Mouse (Mus musculus) C2C12 (cell line): ENCODE measurements around the gene Nprl2. TPM values are rescaled to one million over a fixed set of nuclear protein-coding genes. Genes with fewer than 3 reads are reported as not detected.
A peak's percentile ranks its signal among the peaks of the same experiment; 100 is the strongest.

Experiments used
- H3K27me3 ChIP-seq: one replicate; pipeline ENCODE4 v1.6.1; 2011; ENCODE audit not compliant: control insufficient read depth, insufficient read depth, insufficient read length
- H3K36me3 ChIP-seq: one replicate; pipeline ENCODE4 v1.6.1; 2011; ENCODE audit not compliant: control insufficient read depth, insufficient read depth
- H3K4me3 ChIP-seq: one replicate; pipeline ENCODE4 v1.5.1; 2011; ENCODE audit warnings: mild to moderate bottlenecking, control low read depth; ENCODE audit not compliant: poor library complexity, insufficient read depth, severe bottlenecking
- H3K79me2 ChIP-seq: one replicate; pipeline ENCODE4 v1.6.1; 2011; ENCODE audit not compliant: control insufficient read depth, insufficient read depth
- H3K79me3 ChIP-seq: one replicate; pipeline ENCODE4 v1.6.1; 2011; ENCODE audit warnings: low read depth, control low read depth
- H3ac ChIP-seq: one replicate; pipeline ENCODE3; 2011; ENCODE audit warnings: low read depth; ENCODE audit not compliant: control insufficient read depth, insufficient read length
- CEBPB ChIP-seq: IDR thresholded peaks from one replicate; pipeline ENCODE4 v1.6.1; 2011; ENCODE audit warnings: low read depth, mild to moderate bottlenecking, control low read depth, moderate library complexity
- CTCF ChIP-seq: IDR thresholded peaks from one replicate; pipeline ENCODE4 v1.5.1; 2011; ENCODE audit not compliant: control insufficient read depth, insufficient read depth, insufficient read length
- FOSL1 ChIP-seq: IDR thresholded peaks from one replicate; pipeline ENCODE4 v1.8.0; 2011; ENCODE audit warnings: mild to moderate bottlenecking, low read length; ENCODE audit not compliant: poor library complexity, insufficient read depth, severe bottlenecking
- MAX ChIP-seq: IDR thresholded peaks from one replicate; pipeline ENCODE4 v1.6.1; 2011; ENCODE audit warnings: mild to moderate bottlenecking, control low read depth
- MYOD1 ChIP-seq: IDR thresholded peaks from one replicate; pipeline ENCODE4 v1.6.1; 2011; ENCODE audit warnings: low read depth; ENCODE audit not compliant: control insufficient read depth, insufficient read length
- MYOG ChIP-seq: IDR thresholded peaks from one replicate; pipeline ENCODE4 v1.6.1; 2011; ENCODE audit not compliant: control insufficient read depth, insufficient read length; ENCODE audit errors: extremely low read depth
- USF1 ChIP-seq: IDR thresholded peaks from one replicate; pipeline ENCODE4 v1.6.1; 2011; ENCODE audit warnings: low read depth, mild to moderate bottlenecking, control low read depth, moderate library complexity
- polyA plus RNA-seq: library from polyadenylated mRNA; unstranded; fragments of >200 nt; fragmentation: generic; extraction: Trizol; gene quantifications from one replicate; pipeline ENCODE4 v1.2.1, GENCODE M21; 2012; ENCODE audit warnings: missing spikeins

Nprl2 gene
- polyA plus RNA-seq, 1 experiment: 12.8 TPM

GRCm38 (mm10) chr9:107544196-107544700 is 2.2 kb downstream of the Nprl2 start:
- no peak overlapping the region for H3K4me3 ChIP-seq
- TF ChIP-seq CTCF: no peak
- TF ChIP-seq MAX: no peak
- no peak for TF ChIP-seq CEBPB
- TF ChIP-seq MYOD1: no peak
- no peak for TF ChIP-seq MYOG
- TF ChIP-seq FOSL1: no peak
- TF ChIP-seq USF1: no peak
- no peak overlapping the region for H3ac ChIP-seq
- H3K79me2 ChIP-seq: no peaks in the 10 kb centered on the region
- H3K79me3 ChIP-seq: no peaks in the 10 kb centered on the region
- H3K27me3 ChIP-seq: no peaks in the 10 kb centered on the region
- no peaks in the 10 kb centered on the region for H3K36me3 ChIP-seq

DNA sequence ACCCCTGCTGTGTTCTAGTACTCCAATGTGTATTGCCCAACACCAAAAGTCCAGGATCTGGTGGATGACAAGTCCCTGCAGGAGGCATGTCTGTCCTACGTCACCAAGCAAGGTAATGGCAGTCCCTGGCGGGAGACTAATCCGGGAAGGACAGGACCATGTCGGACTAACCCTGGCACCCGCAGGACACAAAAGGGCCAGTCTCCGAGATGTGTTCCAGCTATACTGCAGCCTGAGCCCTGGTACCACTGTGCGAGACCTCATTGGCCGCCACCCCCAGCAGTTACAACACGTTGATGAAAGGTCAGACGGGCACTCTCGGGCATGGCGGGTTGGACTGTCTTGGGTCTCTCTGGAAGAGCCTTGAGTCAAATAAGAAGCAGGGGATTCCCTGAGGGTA is 2.7 kb downstream of the Nprl2 start:
- H3K4me3 ChIP-seq: no peak overlapping the region
- no peaks in the 10 kb centered on the region for H3K27me3 ChIP-seq
- no peaks in the 10 kb centered on the region for H3K36me3 ChIP-seq
- no peaks in the 10 kb centered on the region for H3K79me3 ChIP-seq
- H3ac ChIP-seq: no peak overlapping the region
- no peaks in the 10 kb centered on the region for H3K79me2 ChIP-seq
- no peak for TF ChIP-seq MAX
- TF ChIP-seq USF1: no peak
- TF ChIP-seq CTCF: no peak
- no peak for TF ChIP-seq MYOG
- TF ChIP-seq MYOD1: no peak
- no peak for TF ChIP-seq CEBPB
- no peak for TF ChIP-seq FOSL1

GRCm38 (mm10) chr9:107545199-107545598 is 3.2 kb downstream of the Nprl2 start:
- Histone ChIP-seq H3K4me3 (no peak overlapping the region), H3K27me3 (no peaks in the 10 kb centered on the region), H3K79me3 (no peaks in the 10 kb centered on the region), H3K79me2 (no peaks in the 10 kb centered on the region), H3ac (no peak overlapping the region), H3K36me3 (no peaks in the 10 kb centered on the region)
- TF ChIP-seq MYOG: no peak
- TF ChIP-seq USF1: no peak
- no peak for TF ChIP-seq MYOD1
- TF ChIP-seq MAX: no peak
- no peak for TF ChIP-seq CEBPB
- no peak for TF ChIP-seq CTCF
- no peak for TF ChIP-seq FOSL1

DNA sequence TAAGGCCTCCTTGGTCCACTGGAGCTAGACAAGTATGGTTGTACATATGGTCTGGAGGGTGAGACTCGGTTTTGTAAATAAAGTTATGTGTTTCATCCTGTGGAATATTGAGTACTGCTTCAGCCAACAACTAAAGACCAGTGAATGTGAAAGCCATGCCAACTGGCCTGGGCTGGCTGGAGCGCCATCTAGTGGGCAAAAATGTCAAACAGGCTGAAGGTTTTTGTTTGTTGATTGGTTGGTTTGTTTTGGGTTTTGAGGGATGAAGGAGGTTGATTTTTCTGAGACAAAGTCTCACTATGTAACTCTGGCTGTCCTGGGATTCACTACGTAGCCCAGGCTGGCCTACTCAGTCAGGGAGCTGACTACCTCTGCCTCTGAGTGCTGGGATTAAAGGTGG is 3.6 kb downstream of the Nprl2 start:
- TF ChIP-seq MYOG (no peak), CTCF (peak; percentile 36)
- no peaks in the 10 kb centered on the region for H3K79me3 ChIP-seq

DNA sequence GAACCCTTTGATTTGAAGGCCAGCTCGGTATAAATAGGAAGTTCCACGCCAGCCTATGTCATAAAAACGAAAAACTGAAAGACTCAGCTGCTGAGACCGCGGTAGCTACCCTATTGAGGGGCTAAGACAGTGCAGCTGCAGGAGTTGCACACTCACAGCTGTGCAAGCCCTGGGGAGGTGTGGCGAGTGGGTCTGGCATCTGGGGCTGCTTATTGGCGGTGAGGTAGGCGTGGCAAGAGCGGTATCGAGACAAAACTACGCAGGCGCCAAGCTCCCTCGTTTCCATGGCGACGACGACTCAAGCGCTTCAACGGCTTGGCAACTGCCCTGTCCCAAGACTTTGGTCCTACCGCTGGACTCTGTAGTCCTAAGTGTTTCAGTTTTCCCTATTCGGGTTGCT is 5.0 kb downstream of the Nprl2 start, which contains the start of gene Zmynd10:
Zmynd10 (plus strand) TSS at position 273 of the 400 bp plus-strand sequence.
- TF ChIP-seq MYOG (no peak), MAX (no peak), CEBPB (no peak), USF1 (no peak), CTCF (no peak), MYOD1 (no peak), FOSL1 (no peak)
- Histone ChIP-seq H3K79me3 (no peaks in the 10 kb centered on the region), H3K36me3 (no peaks in the 10 kb centered on the region), H3ac (no peak within 1 kb of the TSS), H3K4me3 (no peak within 1 kb of the TSS), H3K79me2 (peaks cover 5% of the 10 kb centered on the region), H3K27me3 (no peaks in the 10 kb centered on the region)

More for the DNA sequence above, 3.6 kb downstream of the Nprl2 start:
- H3K27me3 ChIP-seq: no peaks in the 10 kb centered on the region
- H3K36me3 ChIP-seq: no peaks in the 10 kb centered on the region
- no peak overlapping the region for H3K4me3 ChIP-seq
- no peaks in the 10 kb centered on the region for H3K79me2 ChIP-seq
- H3ac ChIP-seq: no peak overlapping the region

- Histone ChIP-seq H3K79me2 (peaks cover 15% of the 10 kb centered on the region), H3K36me3 (no peaks in the 10 kb centered on the region), H3K79me3 (peaks cover 6% of the 10 kb centered on the region), H3ac (no peak overlapping the region), H3K27me3 (no peaks in the 10 kb centered on the region), H3K4me3 (no peak overlapping the region)
- TF ChIP-seq CTCF (no peak), FOSL1 (no peak), USF1 (no peak), MAX (no peak), CEBPB (no peak), MYOD1 (no peak), MYOG (no peak)
Measured at GRCm38 (mm10) chr9:107547957-107548356, 5.9 kb downstream of the Nprl2 start.
